Mouse (Mus musculus) heart, postnatal 10 days (tissue): ENCODE data around the gene Olfr191. TPM values are rescaled to one million over a fixed set of nuclear protein-coding genes. Genes with fewer than 3 reads are reported as not detected.
"Not testable (repeated sequence)": the region's sequence is repeated elsewhere in the genome, so short reads cannot be mapped to it uniquely, and the experiment has no call there.

Experiments used
- DNase-seq, 2 experiments: peaks; one replicate each; pipeline ENCODE4 v3.0.0; 2021
- intact Hi-C: fragments of 180-260 bp; cut with DNase I; formaldehyde crosslinking; loops from one replicate; pipeline ENCODE4 v1.15.1; 2025
- total RNA-seq, 2 experiments: library from RNA; stranded (reverse); gene quantifications; 2 replicates each; pipeline ENCODE4 v1.2.3; 2021

Olfr191 gene
- not detected for total RNA-seq

GRCm38 (mm10) chr16:59089722-59090121 is at the start of gene Olfr191:
TSS of gene Olfr191 (minus strand) at chr16:59089822.
- DNase-seq, intact Hi-C loops: not testable (repeated sequence)

GRCm38 (mm10) chr16:59130740-59131139 is 41.1 kb upstream of the Olfr191 start:
- DNase-seq: no peak
- intact Hi-C loops: no loop called here

GRCm38 (mm10) chr16:59120969-59121368 is 31.3 kb upstream of the Olfr191 start, which contains the start of gene Olfr194:
TSS of gene Olfr194 (minus strand) at chr16:59121069.
- no peak for DNase-seq

GRCm38 (mm10) chr16:59111781-59112180 is 22.2 kb upstream of the Olfr191 start, which contains the start of gene Olfr193:
TSS of gene Olfr193 (minus strand) at chr16:59111881.
- no peak for DNase-seq

More at GRCm38 (mm10) chr16:59120969-59121368, 31.3 kb upstream of the Olfr191 start, which contains the start of gene Olfr194:
- intact Hi-C loops: no loop called here

GRCm38 (mm10) chr16:59108522-59108921 is 18.9 kb upstream of the Olfr191 start:
- intact Hi-C loops, DNase-seq: not testable (repeated sequence)

More at GRCm38 (mm10) chr16:59111781-59112180, 22.2 kb upstream of the Olfr191 start, which contains the start of gene Olfr193:
- intact Hi-C loops: no loop called here

- intact Hi-C loops: no loop called here
Observed at GRCm38 (mm10) chr16:59105312-59105711, 15.7 kb upstream of the Olfr191 start.

GRCm38 (mm10) chr16:59081113-59081512 is 8.5 kb downstream of the Olfr191 start:
- intact Hi-C loops, DNase-seq: not testable (repeated sequence)

More at GRCm38 (mm10) chr16:59105312-59105711, 15.7 kb upstream of the Olfr191 start:
- no peak for DNase-seq

- intact Hi-C loops: no loop called here
- DNase-seq: no peak
Observed at GRCm38 (mm10) chr16:59077905-59078304, 11.7 kb downstream of the Olfr191 start, which contains the start of gene Olfr190. TSS of gene Olfr190 (minus strand) at chr16:59078005.

GRCm38 (mm10) chr16:59073520-59073919 is 16.1 kb downstream of the Olfr191 start:
- no peak for DNase-seq
- intact Hi-C loops: no loop called here

- no peak for DNase-seq
- intact Hi-C loops: no loop called here
Observed at GRCm38 (mm10) chr16:59071755-59072154, 17.9 kb downstream of the Olfr191 start.

- DNase-seq, intact Hi-C loops: not testable (repeated sequence)
Observed at GRCm38 (mm10) chr16:59062411-59062810, 27.2 kb downstream of the Olfr191 start.

GRCm38 (mm10) chr16:59049286-59049685 is 40.3 kb downstream of the Olfr191 start:
- intact Hi-C loops: not testable (repeated sequence)

GRCm38 (mm10) chr16:59048860-59049259 is 40.8 kb downstream of the Olfr191 start:
- no peak for DNase-seq
- intact Hi-C loops: no loop called here

More at GRCm38 (mm10) chr16:59049286-59049685, 40.3 kb downstream of the Olfr191 start:
- DNase-seq: not testable (repeated sequence)

GRCm38 (mm10) chr16:59047579-59047978 is 42.0 kb downstream of the Olfr191 start:
- intact Hi-C loops: no loop called here
- DNase-seq: no peak

GRCm38 (mm10) chr16:59045835-59046234 is 43.8 kb downstream of the Olfr191 start:
- intact Hi-C loops: no loop called here
- no peak for DNase-seq

- intact Hi-C loops: no loop called here
- DNase-seq: no peak
Observed at GRCm38 (mm10) chr16:59039710-59040109, 49.9 kb downstream of the Olfr191 start, which contains the start of gene Olfr187. TSS of gene Olfr187 (minus strand) at chr16:59039767.

Other genes starting within 250 kb of the Olfr191 start
- not detected for gene Olfr177, start 215.1 kb downstream of the Olfr191 start, total RNA-seq
- gene Olfr178, start 197.8 kb downstream of the Olfr191 start, total RNA-seq: not detected
- not detected for gene Olfr181, start 161.1 kb downstream of the Olfr191 start, total RNA-seq
- gene Olfr180, start 160.4 kb downstream of the Olfr191 start, total RNA-seq: not detected
- not detected for gene Olfr183, start 94.5 kb downstream of the Olfr191 start, total RNA-seq
- not detected for gene Olfr186, start 59.5 kb downstream of the Olfr191 start, total RNA-seq
- gene Olfr187, start 50.1 kb downstream of the Olfr191 start, total RNA-seq: not detected
- not detected for gene Olfr190, start 11.8 kb downstream of the Olfr191 start, total RNA-seq
- gene Olfr193, start 22.1 kb upstream of the Olfr191 start, total RNA-seq: not detected
- gene Olfr194, start 31.2 kb upstream of the Olfr191 start, total RNA-seq: not detected
- gene Olfr195, start 57.2 kb upstream of the Olfr191 start, total RNA-seq: not detected
- not detected for gene Olfr196, start 80.6 kb upstream of the Olfr191 start, total RNA-seq
- not detected for gene Olfr198, start 113.7 kb upstream of the Olfr191 start, total RNA-seq
- not detected for gene Olfr199, start 129.9 kb upstream of the Olfr191 start, total RNA-seq
- gene Olfr201, start 182.8 kb upstream of the Olfr191 start, total RNA-seq: not detected
- not detected for gene Olfr202, start 197.0 kb upstream of the Olfr191 start, total RNA-seq
- gene Olfr203, start 209.1 kb upstream of the Olfr191 start, total RNA-seq: not detected
- not detected for gene Olfr204, start 228.4 kb upstream of the Olfr191 start, total RNA-seq
- gene Olfr205, start 241.3 kb upstream of the Olfr191 start, total RNA-seq: not detected